Mouse (Mus musculus): ENCODE data around the gene S1pr1. TPM values are rescaled to one million over a fixed set of nuclear protein-coding genes. Genes with fewer than 3 reads are reported as not detected.
A peak's percentile ranks its signal among the peaks of the same experiment; 100 is the strongest.

Gene S1pr1
- polyA plus RNA-seq, 1 experiment from 2014 or later, result 58.6 TPM

- Histone ChIP-seq H3K27ac (peak overlapping the region; percentile 85), H3K79me2 (ENCODE audit: inconsistent target) (peaks cover 2% of the 10 kb centered on the region; the same call in 1 of the 2 replicates), H3K36me3 (ENCODE audit: inconsistent target) (no peaks in the 10 kb centered on the region), H3K4me3 (ENCODE audit: inconsistent target) (no peak overlapping the region)
- WGBS (ENCODE audit: missing documents), result 86% methylated on average over 2 of the region's 8 CpGs
Measured at GRCm38 (mm10) chr3:115703720-115704119, 11.2 kb downstream of the S1pr1 start.

GRCm38 (mm10) chr3:115702089-115702488 is 12.8 kb downstream of the S1pr1 start:
- no peak overlapping the region for H3K4me3 ChIP-seq (ENCODE audit: inconsistent target)
- H3K27ac ChIP-seq, result 0 out of 2 replicates have a peak overlapping the region, but pooled peaks have one; percentile 21
- WGBS (ENCODE audit: missing documents), result 32% methylated on average over 2 of the region's 2 CpGs
- H3K79me2 ChIP-seq (ENCODE audit: inconsistent target), result no peaks in the 10 kb centered on the region
- no peaks in the 10 kb centered on the region for H3K36me3 ChIP-seq (ENCODE audit: inconsistent target)

GRCm38 (mm10) chr3:115695194-115695891 is 19.5 kb downstream of the S1pr1 start:
- H3K4me3 ChIP-seq (ENCODE audit: inconsistent target), result no peak overlapping the region
- H3K79me2 ChIP-seq (ENCODE audit: inconsistent target), result no peaks in the 10 kb centered on the region
- H3K36me3 ChIP-seq (ENCODE audit: inconsistent target), result no peaks in the 10 kb centered on the region
- WGBS (ENCODE audit: missing documents), result 3% methylated on average over 8 of the region's 8 CpGs
- H3K27ac ChIP-seq, result peak overlapping the region; percentile 94

- Histone ChIP-seq H3K4me3 (ENCODE audit: inconsistent target) (no peak overlapping the region), H3K27ac (peak overlapping the region; percentile 94), H3K36me3 (ENCODE audit: inconsistent target) (no peaks in the 10 kb centered on the region), H3K79me2 (ENCODE audit: inconsistent target) (no peaks in the 10 kb centered on the region)
- 23% methylated on average over 5 of the region's 5 CpGs for WGBS (ENCODE audit: missing documents)
Measured at GRCm38 (mm10) chr3:115694168-115694567, 20.7 kb downstream of the S1pr1 start.

- WGBS (ENCODE audit: missing documents), result 8% methylated on average over 12 of the region's 12 CpGs
- Histone ChIP-seq H3K36me3 (ENCODE audit: inconsistent target) (no peaks in the 10 kb centered on the region), H3K27ac (peak overlapping the region; percentile 94), H3K4me3 (ENCODE audit: inconsistent target) (no peak overlapping the region), H3K79me2 (ENCODE audit: inconsistent target) (no peaks in the 10 kb centered on the region)
Measured at GRCm38 (mm10) chr3:115693390-115693789, 21.5 kb downstream of the S1pr1 start.

- H3K79me2 ChIP-seq (ENCODE audit: inconsistent target), result no peaks in the 10 kb centered on the region
- H3K4me3 ChIP-seq (ENCODE audit: inconsistent target), result no peak overlapping the region
- H3K36me3 ChIP-seq (ENCODE audit: inconsistent target), result no peaks in the 10 kb centered on the region
- WGBS (ENCODE audit: missing documents), result 46% methylated on average over 3 of the region's 4 CpGs
- H3K27ac ChIP-seq, result peak overlapping the region; percentile 94
Measured at GRCm38 (mm10) chr3:115692857-115693256, 22.0 kb downstream of the S1pr1 start.

- Histone ChIP-seq H3K4me3 (ENCODE audit: inconsistent target) (no peak overlapping the region), H3K27ac (peak overlapping the region; percentile 94), H3K79me2 (ENCODE audit: inconsistent target) (no peaks in the 10 kb centered on the region), H3K36me3 (ENCODE audit: inconsistent target) (no peaks in the 10 kb centered on the region)
- 8% methylated on average over 5 of the region's 5 CpGs for WGBS (ENCODE audit: missing documents)
Measured at GRCm38 (mm10) chr3:115692384-115692783, 22.5 kb downstream of the S1pr1 start.

GRCm38 (mm10) chr3:115689920-115690319 is 25.0 kb downstream of the S1pr1 start:
- Histone ChIP-seq H3K4me3 (ENCODE audit: inconsistent target) (no peak overlapping the region), H3K79me2 (ENCODE audit: inconsistent target) (no peaks in the 10 kb centered on the region), H3K36me3 (ENCODE audit: inconsistent target) (no peaks in the 10 kb centered on the region), H3K27ac (peak overlapping the region; percentile 94)
- WGBS (ENCODE audit: missing documents), result 100% methylated on average over 1 of the region's 1 CpGs

GRCm38 (mm10) chr3:115689352-115689751 is 25.5 kb downstream of the S1pr1 start:
- H3K79me2 ChIP-seq (ENCODE audit: inconsistent target), result no peaks in the 10 kb centered on the region
- peak overlapping the region; percentile 94 for H3K27ac ChIP-seq
- no peaks in the 10 kb centered on the region for H3K36me3 ChIP-seq (ENCODE audit: inconsistent target)
- H3K4me3 ChIP-seq (ENCODE audit: inconsistent target), result no peak overlapping the region
- WGBS (ENCODE audit: missing documents), result 3% methylated on average over 8 of the region's 8 CpGs

GRCm38 (mm10) chr3:115687821-115688220 is 27.1 kb downstream of the S1pr1 start:
- Histone ChIP-seq H3K4me3 (ENCODE audit: inconsistent target) (no peak overlapping the region), H3K27ac (peak overlapping the region; percentile 94), H3K36me3 (ENCODE audit: inconsistent target) (no peaks in the 10 kb centered on the region), H3K79me2 (ENCODE audit: inconsistent target) (no peaks in the 10 kb centered on the region)
- WGBS (ENCODE audit: missing documents), result 90% methylated on average over 2 of the region's 2 CpGs

- Histone ChIP-seq H3K79me2 (ENCODE audit: inconsistent target) (no peaks in the 10 kb centered on the region), H3K36me3 (ENCODE audit: inconsistent target) (no peaks in the 10 kb centered on the region), H3K27ac (peak overlapping the region; percentile 95), H3K4me3 (ENCODE audit: inconsistent target) (no peak overlapping the region)
- WGBS (ENCODE audit: missing documents), result 15% methylated on average over 14 of the region's 14 CpGs
Measured at GRCm38 (mm10) chr3:115682328-115683088, 32.4 kb downstream of the S1pr1 start.

- no peak overlapping the region for H3K27ac ChIP-seq
- no peaks in the 10 kb centered on the region for H3K36me3 ChIP-seq (ENCODE audit: inconsistent target)
- H3K4me3 ChIP-seq (ENCODE audit: inconsistent target), result no peak overlapping the region
- WGBS (ENCODE audit: missing documents), result 93% methylated on average over 1 of the region's 1 CpGs
- H3K79me2 ChIP-seq (ENCODE audit: inconsistent target), result no peaks in the 10 kb centered on the region
Measured at GRCm38 (mm10) chr3:115681184-115681583, 33.7 kb downstream of the S1pr1 start.

- Histone ChIP-seq H3K36me3 (ENCODE audit: inconsistent target) (no peaks in the 10 kb centered on the region), H3K27ac (no peak overlapping the region), H3K79me2 (ENCODE audit: inconsistent target) (no peaks in the 10 kb centered on the region), H3K4me3 (ENCODE audit: inconsistent target) (no peak overlapping the region)
- 38% methylated on average over 7 of the region's 7 CpGs for WGBS (ENCODE audit: missing documents)
Measured at GRCm38 (mm10) chr3:115679022-115679421, 35.9 kb downstream of the S1pr1 start.

- Histone ChIP-seq H3K79me2 (ENCODE audit: inconsistent target) (no peaks in the 10 kb centered on the region), H3K4me3 (ENCODE audit: inconsistent target) (no peak overlapping the region), H3K36me3 (ENCODE audit: inconsistent target) (no peaks in the 10 kb centered on the region), H3K27ac (no peak overlapping the region)
- WGBS (ENCODE audit: missing documents), result 74% methylated on average over 6 of the region's 6 CpGs
Measured at GRCm38 (mm10) chr3:115675546-115676535, 39.0 kb downstream of the S1pr1 start.
